ENCODE assay signal across 14 mouse cellular contexts in the genomic region with DNA sequence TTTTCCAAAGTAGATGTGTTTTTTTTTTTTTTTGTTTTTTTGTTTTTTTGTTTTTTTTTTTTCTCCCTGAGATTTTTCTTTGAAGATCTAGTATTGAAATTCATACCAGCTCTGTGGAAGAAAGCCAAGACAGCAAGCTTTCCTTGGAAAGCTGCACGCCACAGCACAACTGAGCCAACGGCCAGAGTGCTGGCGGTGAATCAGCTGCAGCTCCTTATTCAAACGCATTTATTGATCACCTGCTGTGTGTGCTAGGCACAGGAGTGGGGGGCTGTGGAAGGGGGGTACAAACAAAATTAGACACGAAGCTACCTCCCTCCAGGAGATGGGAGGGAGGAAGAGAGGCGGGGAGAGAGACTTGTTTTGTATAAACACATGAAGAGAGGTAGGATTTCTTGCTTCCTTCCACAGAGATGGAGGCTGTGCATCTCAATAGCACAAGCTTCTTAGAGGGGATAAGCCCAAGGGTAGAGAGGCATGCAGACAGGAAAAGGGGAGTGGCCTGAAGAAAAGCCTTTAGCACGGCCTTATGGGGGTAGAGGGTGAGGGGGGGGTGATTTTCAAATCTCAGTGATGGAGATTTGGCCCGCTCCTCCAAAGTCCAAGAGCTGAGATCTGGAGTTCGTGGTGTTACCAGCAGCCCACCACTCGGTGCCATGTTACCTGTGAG.
DNase-seq lines count a peak whose midpoint lies in the region; ATAC-seq and TF ChIP-seq lines count a peak whose summit lies in the region.
"Had no signal": no experiment of that assay in that cellular context is flagged by ENCODE, and none has a peak within 500 bp of the region (broad histone marks: within the 10 kb centered on the region; RNA-seq: fewer than 3 reads in every experiment).

No protein-coding gene starts in this region.

- no peak for TF ChIP-seq POLR2A in lung, adult 2 months (IDR thresholded peaks at IDR 0.05; ENCODE audit: borderline replicate concordance, extremely low read depth, low read depth, low read length)

- H3K9me3 ChIP-seq in lung, embryonic 14.5 days (ENCODE audit: low read depth, low read length) = no peaks in the 10 kb centered on the region
- H3K9me3 ChIP-seq in forebrain, embryonic 14.5 days (replicated peaks; ENCODE audit: control insufficient read depth, low read length) = no peaks in the 10 kb centered on the region
- H3K9me3 ChIP-seq: G1E; liver, embryonic 13.5 days; stomach, embryonic 15.5 days had no signal

- H3K9ac ChIP-seq in lung, embryonic 14.5 days = no peak overlapping the region
- H3K9ac ChIP-seq in forebrain, embryonic 14.5 days (ENCODE audit: low read length) = no peak overlapping the region
- H3K9ac ChIP-seq: liver, embryonic 13.5 days; stomach, embryonic 15.5 days had no signal

- H3K27me3 ChIP-seq in lung, embryonic 14.5 days (ENCODE audit: insufficient read depth, low read length) = no peaks in the 10 kb centered on the region
- no peaks in the 10 kb centered on the region for H3K27me3 ChIP-seq in forebrain, embryonic 14.5 days (replicated peaks; ENCODE audit: control insufficient read depth, insufficient read depth, low read length)
- H3K27me3 ChIP-seq: liver, embryonic 13.5 days; stomach, embryonic 15.5 days had no signal

- peak; percentile 61 for DNase-seq in lung, embryonic 14.5 days
- no peak for DNase-seq in lung, adult 2 months
- DNase-seq in forebrain, embryonic 14.5 days (ENCODE audit: low spot score) = peak; percentile 89
- DNase-seq in left cerebral cortex, postnatal 10 days (ENCODE audit: extremely low spot score in 1 of 2, low spot score in 2 of 2) = peak; percentile 40 to 59
- DNase-seq in right cerebral cortex, postnatal 36 days (ENCODE audit: low spot score in 2 of 2) = peak; percentile 12 to 21
- no peak for DNase-seq in adrenal gland, postnatal 36 days
- no peak for DNase-seq in embryo, embryonic 10 days (ENCODE audit: low spot score)
- DNase-seq in adrenal gland, adult 18-20 months (ENCODE audit: low spot score in 2 of 2) = no peak
- DNase-seq: cerebellum, adult 11 months; gastrocnemius, adult 2 months; liver, embryonic 13.5 days had no signal

- no peak for ATAC-seq in lung, embryonic 14.5 days (ENCODE audit: insufficient read depth)
- ATAC-seq in forebrain, embryonic 14.5 days = peak; percentile 69; the same call in 1 of the 2 replicates
- ATAC-seq: intestine, postnatal 0 days had no signal

- intact Hi-C loops in left cerebral cortex, postnatal 10 days (cut with DNase I) = no loop called here

- H3K36me3 ChIP-seq in lung, embryonic 14.5 days (ENCODE audit: insufficient read depth) = no peaks in the 10 kb centered on the region
- H3K36me3 ChIP-seq in forebrain, embryonic 14.5 days (ENCODE audit: control insufficient read depth, insufficient read depth, low read length) = no peaks in the 10 kb centered on the region
- H3K36me3 ChIP-seq: G1E; liver, embryonic 13.5 days; stomach, embryonic 15.5 days had no signal

- 45% methylated on average over 10 of the region's 10 CpGs for WGBS in lung, embryonic 14.5 days
- 53% methylated on average over 10 of the region's 10 CpGs for WGBS in lung, adult 2 months
- WGBS in forebrain, embryonic 14.5 days = 22% methylated on average over 10 of the region's 10 CpGs

- no peaks in the 10 kb centered on the region for H3K4me1 ChIP-seq in lung, embryonic 14.5 days (ENCODE audit: insufficient read depth)
- H3K4me1 ChIP-seq in lung, adult 2 months (ENCODE audit: control insufficient read depth, insufficient read depth, low read length) = no peaks in the 10 kb centered on the region
- H3K4me1 ChIP-seq in forebrain, embryonic 14.5 days (ENCODE audit: control insufficient read depth, insufficient read depth, low read length) = peaks cover 15% of the 10 kb centered on the region
- H3K4me1 ChIP-seq: liver, embryonic 13.5 days; stomach, embryonic 15.5 days had no signal

- H3K4me3 ChIP-seq in lung, embryonic 14.5 days (ENCODE audit: low read depth, low read length) = no peak overlapping the region
- no peak overlapping the region for H3K4me3 ChIP-seq in lung, adult 2 months (replicated peaks; ENCODE audit: extremely low read depth, low read depth, low read length)
- no peak overlapping the region for H3K4me3 ChIP-seq in forebrain, embryonic 14.5 days (ENCODE audit: low read depth, low read length)
- H3K4me3 ChIP-seq: gastrocnemius, adult 2 months; liver, embryonic 13.5 days; stomach, embryonic 15.5 days had no signal

- no peak overlapping the region for H3K4me2 ChIP-seq in lung, embryonic 14.5 days
- peak overlapping the region; percentile 20; the same call in 1 of the 2 replicates for H3K4me2 ChIP-seq in forebrain, embryonic 14.5 days (ENCODE audit: low read length)
- H3K4me2 ChIP-seq: liver, embryonic 13.5 days; stomach, embryonic 15.5 days had no signal

- TF ChIP-seq CTCF in lung, embryonic 14.5 days (IDR thresholded peaks at IDR 0.05; ENCODE audit: low read depth) = no peak
- no peak for TF ChIP-seq CTCF in lung, adult 2 months (IDR thresholded peaks at IDR 0.05; ENCODE audit: insufficient read depth, low read length)

- H3K27ac ChIP-seq in lung, embryonic 14.5 days (ENCODE audit: low read depth) = no peak overlapping the region
- H3K27ac ChIP-seq in forebrain, embryonic 14.5 days (ENCODE audit: low read depth, low read length) = peak overlapping the region; percentile 44; the same call in 1 of the 2 replicates
- H3K27ac ChIP-seq: gastrocnemius, adult 2 months; liver, embryonic 13.5 days; stomach, embryonic 15.5 days had no signal

Comparison
In these comparisons a context has a peak if more than half of its experiments do, and no peak if none do; other contexts are left out.
1. DNase-seq: peak in lung, embryonic 14.5 days (single experiment), forebrain, embryonic 14.5 days (single experiment), left cerebral cortex, postnatal 10 days (2 of 2) and right cerebral cortex, postnatal 36 days (2 of 2); none in lung, adult 2 months (single experiment), adrenal gland, postnatal 36 days (0 of 2), embryo, embryonic 10 days (single experiment) and adrenal gland, adult 18-20 months (0 of 2).